ENCODE assay signal across 26 mouse cellular contexts in the genomic region with DNA sequence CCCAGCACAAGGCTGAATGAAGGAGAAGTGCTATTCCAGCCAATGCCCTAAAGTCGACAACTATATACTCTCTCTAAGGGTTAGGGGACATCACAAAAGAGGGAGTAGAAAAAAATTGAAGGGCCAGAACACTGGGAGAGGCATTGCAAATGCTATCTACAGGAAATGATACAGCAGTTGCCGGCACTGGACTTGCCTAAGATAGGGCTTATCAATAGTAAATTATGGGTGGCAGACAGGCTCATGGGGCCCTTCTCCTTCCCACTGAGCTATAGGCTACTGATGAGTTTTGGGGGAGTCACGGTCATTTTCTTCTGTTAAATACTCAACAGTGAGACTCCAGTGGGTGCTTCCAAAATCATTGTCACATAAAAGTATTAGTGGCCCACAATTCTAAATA.
"Had no signal": no experiment of that assay in that cellular context is flagged by ENCODE, and none has a peak within 500 bp of the region (broad histone marks: within the 10 kb centered on the region; RNA-seq: fewer than 3 reads in every experiment).

No protein-coding gene starts in this region.

- H3K27me3 ChIP-seq: heart, embryonic 13.5 days; heart, embryonic 15.5 days; hindbrain, embryonic 13.5 days; hindbrain, embryonic 15.5 days; kidney, embryonic 15.5 days; limb, embryonic 13.5 days; limb, embryonic 15.5 days had no signal

- H3K36me3 ChIP-seq: heart, embryonic 13.5 days; heart, embryonic 15.5 days; hindbrain, embryonic 13.5 days; hindbrain, embryonic 15.5 days; kidney, embryonic 15.5 days; limb, embryonic 13.5 days; limb, embryonic 15.5 days had no signal

- H3K27ac ChIP-seq: heart, adult 2 months; heart, embryonic 13.5 days; heart, embryonic 15.5 days; hindbrain, embryonic 13.5 days; hindbrain, embryonic 15.5 days; hindbrain, postnatal 0 days; kidney, embryonic 15.5 days; kidney, postnatal 0 days; layer of hippocampus, adult 2 months; left cerebral cortex, adult 2 months; limb, embryonic 13.5 days; limb, embryonic 15.5 days had no signal

- H3K4me2 ChIP-seq: heart, embryonic 11.5 days; heart, embryonic 13.5 days; heart, embryonic 15.5 days; hindbrain, embryonic 13.5 days; hindbrain, embryonic 15.5 days; kidney, embryonic 15.5 days; limb, embryonic 13.5 days; limb, embryonic 15.5 days had no signal

- DNase-seq: gastrocnemius, postnatal 14 days; gastrocnemius, postnatal 36 days; heart, adult 11 months; heart, adult 2 months; heart, postnatal 14 days; heart, postnatal 36 days; kidney, adult 11 months; kidney, adult 2 months; kidney, adult 9 months; kidney, postnatal 14 days; kidney, postnatal 36 days; left cerebral cortex, postnatal 4 days; lung, adult 18-20 months had no signal

- H3K9ac ChIP-seq: heart, embryonic 13.5 days; heart, embryonic 15.5 days; hindbrain, embryonic 13.5 days; hindbrain, embryonic 15.5 days; kidney, embryonic 15.5 days; limb, embryonic 13.5 days; limb, embryonic 15.5 days had no signal

- ATAC-seq: hindbrain, postnatal 0 days; intestine, embryonic 16.5 days had no signal

- H3K9me3 ChIP-seq: heart, embryonic 13.5 days; heart, embryonic 15.5 days; hindbrain, embryonic 13.5 days; hindbrain, embryonic 15.5 days; kidney, embryonic 15.5 days; limb, embryonic 13.5 days; limb, embryonic 15.5 days had no signal

- H3K4me3 ChIP-seq: heart, adult 2 months; heart, embryonic 13.5 days; heart, embryonic 15.5 days; hindbrain, embryonic 13.5 days; hindbrain, embryonic 15.5 days; kidney, embryonic 15.5 days; layer of hippocampus, adult 2 months; left cerebral cortex, adult 2 months; limb, embryonic 13.5 days; limb, embryonic 15.5 days had no signal

- H3K4me1 ChIP-seq: heart, embryonic 15.5 days; hindbrain, embryonic 15.5 days; kidney, embryonic 15.5 days; limb, embryonic 13.5 days; limb, embryonic 15.5 days had no signal
